Mouse (Mus musculus) neutrophil, adult 59 days (primary cell): ENCODE measurements around the gene Tmem185a. TPM values are rescaled to one million over a fixed set of nuclear protein-coding genes. Genes with fewer than 3 reads are reported as not detected.

Experiments
- total RNA-seq, 2 experiments: library from RNA; stranded (reverse); gene quantifications; 1 replicate in 1 of 2; 2 replicates in 1 of 2; pipeline ENCODE4 v1.2.4; 2023

Gene Tmem185a
- total RNA-seq: 10 to 100 TPM; 15.3 to 22.7 TPM

DNA sequence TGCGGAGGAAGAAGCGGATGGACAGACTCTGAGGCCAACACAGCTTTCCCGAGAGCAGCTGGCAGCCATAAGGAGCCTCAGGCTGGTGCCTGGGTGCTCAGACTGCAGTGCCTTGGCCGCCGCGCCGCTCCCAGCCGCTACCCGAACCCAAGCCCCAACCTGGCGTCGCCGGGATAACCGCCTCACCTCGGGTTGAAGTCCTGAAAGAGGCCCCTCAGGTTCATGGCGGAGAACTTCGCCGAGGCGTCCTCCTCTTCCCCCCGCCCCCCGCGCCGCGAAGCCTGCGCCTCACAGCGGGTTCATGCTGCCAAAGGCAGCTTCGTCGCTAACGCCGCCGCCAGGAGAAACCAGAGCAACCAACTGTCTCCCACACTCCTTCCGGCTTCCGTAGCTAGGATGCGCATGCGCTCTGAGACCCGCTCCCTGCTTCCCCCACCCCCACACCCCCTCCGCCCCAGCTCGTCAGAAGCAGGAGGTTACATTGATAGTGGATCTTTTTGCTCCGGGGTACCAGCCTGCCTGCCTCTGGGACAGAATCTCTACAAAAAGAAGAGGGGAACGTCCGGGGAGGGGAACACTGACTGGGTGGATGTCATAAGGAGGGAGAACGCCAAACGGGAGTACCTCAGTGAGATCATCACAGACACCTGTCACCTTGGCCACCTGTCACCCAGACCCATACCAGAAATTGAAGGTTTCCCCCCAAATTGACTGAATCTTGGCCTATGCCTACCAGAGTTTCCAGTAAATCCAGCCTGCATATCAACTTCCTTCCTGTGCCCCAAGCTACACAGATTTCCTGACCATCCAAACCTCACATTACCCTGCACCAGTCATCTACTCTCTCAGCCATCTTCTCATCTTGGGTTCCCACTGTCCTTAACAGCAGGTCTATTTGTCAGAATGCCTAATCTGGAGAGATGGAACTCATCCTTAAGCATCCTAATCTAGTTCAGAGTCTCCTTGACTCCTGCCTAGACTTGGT lies at the start of gene Tmem185a:
Gene Tmem185a, minus strand, starts transcription at position 389 of the 985 bp plus-strand sequence.

Other genes starting within 250 kb of the Tmem185a start
- gene Ids, start 112.1 kb downstream of the Tmem185a start, total RNA-seq: 10 to 100 TPM; 19.5 to 22.3 TPM
- gene 1110012L19Rik, start 91.3 kb downstream of the Tmem185a start, total RNA-seq: 10 to 100 TPM in 1 of 2 experiments, 1 to 10 TPM in 1; 8.2 to 13.1 TPM